Mouse (Mus musculus) intestine, postnatal 0 days (tissue): ENCODE data around the gene Dlg2. TPM values are rescaled to one million over a fixed set of nuclear protein-coding genes. Genes with fewer than 3 reads are reported as not detected.

Experiments
- ATAC-seq: fragments of 200-750 bp; cut with Nextera tagmentation; 2 replicates; pipeline ENCODE4 v1.8.0; 2017; ENCODE audit warnings: mild to moderate bottlenecking, moderate TSS enrichment, moderate library complexity
- H3K27ac ChIP-seq: fragments of 300-500 bp; sonication (generic); 2 replicates; pipeline ENCODE4 v1.5.1; 2014; ENCODE audit warnings: mild to moderate bottlenecking, low read depth, low read length, moderate library complexity
- H3K27me3 ChIP-seq: fragments of 300-500 bp; sonication (generic); replicated peaks from 2 replicates; pipeline ENCODE4 v1.6.1; 2014; ENCODE audit warnings: low read length, mixed read lengths; ENCODE audit not compliant: control insufficient read depth, insufficient read depth
- H3K36me3 ChIP-seq: fragments of 300-500 bp; sonication (generic); 2 replicates; pipeline ENCODE4 v1.6.1; 2014; ENCODE audit warnings: mild to moderate bottlenecking, moderate library complexity; ENCODE audit not compliant: control insufficient read depth, insufficient read depth
- H3K4me1 ChIP-seq: fragments of 300-500 bp; sonication (generic); replicated peaks from 2 replicates; pipeline ENCODE4 v1.6.1; 2014; ENCODE audit warnings: antibody characterized with exemption, low read length, mixed read lengths; ENCODE audit not compliant: control insufficient read depth, insufficient read depth
- H3K4me2 ChIP-seq: fragments of 300-500 bp; sonication (generic); replicated peaks from 2 replicates; pipeline ENCODE4 v1.6.1; 2014; ENCODE audit warnings: low read depth, mild to moderate bottlenecking, moderate library complexity
- H3K4me3 ChIP-seq: fragments of 300-500 bp; sonication (generic); 2 replicates; pipeline ENCODE4 v1.5.1; 2014; ENCODE audit warnings: low read depth, low read length
- H3K9ac ChIP-seq: fragments of 300-500 bp; sonication (generic); 2 replicates; pipeline ENCODE4 v1.6.1; 2014; ENCODE audit warnings: mild to moderate bottlenecking, low read depth, low read length
- H3K9me3 ChIP-seq: fragments of 300-500 bp; sonication (generic); 2 replicates; pipeline ENCODE4 v1.6.1; 2016; ENCODE audit warnings: mixed run types; ENCODE audit not compliant: control insufficient read depth
- CTCF ChIP-seq: sonication (generic); IDR thresholded peaks from 2 replicates; pipeline ENCODE4 v1.5.1; 2016; ENCODE audit warnings: low read depth, mild to moderate bottlenecking, control low read depth, antibody characterized with exemption, moderate library complexity
- WGBS: fragments of 180-500 bp; shearing (Covaris S2); extraction: QIAGEN DNeasy Blood & Tissue Kit; methylation state at CpG from one replicate; pipeline ENCODE4 v1.1.7; 2014; 5-methylcytosine and 5-hydroxymethylcytosine counted together
- polyA plus RNA-seq: library from polyadenylated mRNA; unstranded; fragments of >200 nt; fragmentation: Nextera tagmentation; extraction: Ambion mirVana; gene quantifications from 2 replicates; pipeline ENCODE4 v1.2.1, GENCODE M21; 2015

Gene Dlg2
- polyA plus RNA-seq, 1 experiment from 2014 or later = 1.1 TPM

GRCm38 (mm10) chr7:90443101-90444091, 33.1 kb upstream of the Dlg2 start:
- TF ChIP-seq CTCF = peak; percentile 70
- under 1% methylated on average over 122 of the region's 123 CpGs for WGBS
- Histone ChIP-seq H3K4me3 (peak overlapping the region; percentile 98), H3K27me3 (no peaks in the 10 kb centered on the region), H3K4me2 (peak overlapping the region; percentile 80), H3K9ac (peak overlapping the region; percentile 100), H3K4me1 (no peaks in the 10 kb centered on the region), H3K36me3 (peaks cover 7% of the 10 kb centered on the region; the same call in 1 of the 2 replicates), H3K9me3 (no peaks in the 10 kb centered on the region), H3K27ac (peak overlapping the region; percentile 99)
- ATAC-seq = peak; percentile 67

DNA sequence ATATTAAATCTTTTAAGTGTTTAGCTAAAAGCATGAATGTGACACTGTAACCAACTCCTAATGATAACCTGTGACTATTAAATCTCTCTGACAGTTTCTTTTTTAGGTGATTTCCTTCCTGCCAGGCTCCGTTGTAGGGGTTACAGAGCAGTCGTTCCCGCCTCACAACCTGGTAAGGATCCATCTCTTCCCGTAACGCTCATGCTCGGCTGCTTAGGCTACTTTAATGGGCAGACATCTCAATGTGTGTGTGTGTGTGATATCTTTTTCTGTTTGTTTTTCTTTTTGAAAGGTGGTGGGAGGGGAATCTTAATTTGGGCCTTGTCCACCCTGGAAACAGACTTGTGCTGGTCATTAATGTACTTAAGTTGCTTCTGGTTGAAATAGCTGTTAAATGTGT, 32.3 kb upstream of the Dlg2 start:
- Histone ChIP-seq H3K36me3 (peaks cover 7% of the 10 kb centered on the region; the same call in 1 of the 2 replicates), H3K4me1 (no peaks in the 10 kb centered on the region), H3K9ac (peak overlapping the region; percentile 100), H3K9me3 (no peaks in the 10 kb centered on the region), H3K27me3 (no peaks in the 10 kb centered on the region), H3K4me2 (peak overlapping the region; percentile 80), H3K4me3 (peak overlapping the region; percentile 98), H3K27ac (no peak overlapping the region)
- TF ChIP-seq CTCF = no peak
- no peak for ATAC-seq
- under 1% methylated on average over 6 of the region's 6 CpGs for WGBS

DNA sequence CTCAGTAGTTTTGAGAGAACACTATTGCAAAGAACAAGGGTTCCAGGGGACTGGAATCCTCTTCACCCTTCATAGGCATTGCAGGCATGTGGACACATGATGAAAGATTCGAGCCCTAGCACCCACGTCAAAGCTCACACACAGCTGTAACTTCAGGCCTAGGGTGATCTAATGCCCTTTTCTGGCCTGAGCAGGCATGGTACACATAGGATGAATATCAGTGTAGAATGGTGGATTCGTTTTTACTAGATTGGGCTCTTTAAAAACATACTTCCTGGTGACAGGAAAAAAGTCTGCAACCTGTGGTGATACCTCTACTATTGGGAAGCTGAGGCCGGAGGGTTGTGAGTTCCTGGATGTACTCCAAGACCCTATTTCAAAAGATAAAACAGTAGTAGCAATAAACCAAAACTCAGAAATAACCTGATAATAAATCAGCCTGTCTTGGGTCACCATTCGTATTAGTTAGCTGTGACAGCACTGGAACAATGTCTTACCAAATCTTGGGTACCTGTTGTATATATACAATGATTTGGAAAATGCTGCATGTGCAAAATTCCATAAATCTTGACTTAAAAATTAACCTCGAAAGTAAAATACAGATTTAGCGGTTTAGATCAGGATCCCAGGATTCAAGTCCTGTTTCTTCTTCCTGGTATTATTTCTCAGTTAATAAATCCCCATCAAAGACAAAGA, 20.2 kb upstream of the Dlg2 start:
- peak overlapping the region; percentile 75 for H3K4me2 ChIP-seq
- 16% methylated on average over 7 of the region's 7 CpGs for WGBS
- peak overlapping the region; percentile 70 for H3K9ac ChIP-seq
- H3K36me3 ChIP-seq = peaks cover 8% of the 10 kb centered on the region
- no peaks in the 10 kb centered on the region for H3K27me3 ChIP-seq
- no peaks in the 10 kb centered on the region for H3K9me3 ChIP-seq
- ATAC-seq = 0 out of 2 replicates have a peak, but pooled peaks have one; percentile 5
- no peak for TF ChIP-seq CTCF
- H3K27ac ChIP-seq = peak overlapping the region; percentile 73
- no peaks in the 10 kb centered on the region; the same call in 1 of the 2 replicates for H3K4me1 ChIP-seq
- H3K4me3 ChIP-seq = peak overlapping the region; percentile 72

DNA sequence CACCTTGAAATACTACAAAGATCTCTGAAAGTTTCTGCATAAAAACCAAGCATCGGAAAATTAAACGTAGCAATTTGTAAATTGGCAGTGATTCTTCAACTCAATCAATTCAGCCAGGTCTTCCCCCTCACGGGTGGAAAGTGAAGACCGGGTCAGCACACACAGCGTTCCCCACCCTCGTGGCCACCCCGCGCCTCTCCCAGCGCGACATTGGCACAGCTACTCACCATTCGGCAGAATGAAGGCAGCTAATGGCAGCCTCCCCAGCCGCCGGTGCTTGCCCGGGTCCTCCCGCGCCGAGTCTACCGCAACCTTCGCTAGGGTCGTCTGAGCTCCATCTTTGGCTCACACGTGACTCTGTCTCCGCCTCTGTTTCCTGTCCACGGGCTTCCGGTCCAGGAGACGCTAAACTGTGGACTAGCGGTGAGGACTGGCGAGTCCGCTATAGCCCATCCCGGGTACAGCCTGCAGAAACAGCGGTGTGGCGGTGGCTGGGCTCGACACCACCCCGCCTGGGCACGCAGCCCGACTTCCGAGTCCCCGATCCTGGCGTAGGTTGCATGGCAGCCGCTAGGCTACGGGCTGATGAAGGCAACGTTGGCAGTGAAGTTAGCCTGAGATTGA, 19.5 kb upstream of the Dlg2 start, which contains the start of gene Tmem126a:
TSS of gene Tmem126a (minus strand) at position 385 of the 624 bp plus-strand sequence.
- Histone ChIP-seq H3K36me3 (peaks cover 8% of the 10 kb centered on the region), H3K27ac (peak within 1 kb of the TSS; percentile 73), H3K4me1 (no peaks in the 10 kb centered on the region; the same call in 1 of the 2 replicates), H3K4me3 (peak within 1 kb of the TSS; percentile 72), H3K9ac (peak within 1 kb of the TSS; percentile 70), H3K9me3 (no peaks in the 10 kb centered on the region), H3K27me3 (no peaks in the 10 kb centered on the region), H3K4me2 (peak within 1 kb of the TSS; percentile 75)
- ATAC-seq = peak; percentile 91
- under 1% methylated on average over 41 of the region's 41 CpGs for WGBS
- peak; percentile 63 for TF ChIP-seq CTCF

DNA sequence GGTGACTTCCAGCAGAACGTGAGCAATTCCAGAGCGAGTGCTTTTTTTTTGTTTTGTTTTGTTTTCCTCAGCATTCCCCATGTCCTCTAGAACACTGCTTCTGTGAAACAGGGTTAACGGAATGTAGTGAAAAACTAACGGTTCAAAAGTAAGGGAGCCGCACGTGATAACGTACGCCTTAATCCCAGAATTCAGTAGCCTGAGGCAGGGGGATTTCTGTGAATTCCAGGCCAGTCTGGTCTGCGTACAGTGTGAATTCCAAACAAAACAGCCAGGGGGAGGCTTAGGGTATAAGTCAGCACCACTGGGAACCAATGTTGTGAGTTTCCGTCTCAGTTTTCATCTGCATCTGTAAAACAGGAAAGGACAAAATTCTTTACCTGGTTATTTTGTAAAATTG, 19.0 kb upstream of the Dlg2 start:
- Histone ChIP-seq H3K9ac (peak overlapping the region; percentile 70; the same call in 1 of the 2 replicates), H3K27ac (peak overlapping the region; percentile 73; the same call in 1 of the 2 replicates), H3K27me3 (no peaks in the 10 kb centered on the region), H3K4me2 (peak overlapping the region; percentile 75), H3K4me1 (no peaks in the 10 kb centered on the region; the same call in 1 of the 2 replicates), H3K9me3 (no peaks in the 10 kb centered on the region), H3K36me3 (peaks cover 8% of the 10 kb centered on the region), H3K4me3 (peak overlapping the region; percentile 72)
- peak; percentile 36; the same call in 1 of the 2 replicates for TF ChIP-seq CTCF
- 8% methylated on average over 10 of the region's 10 CpGs for WGBS
- peak; percentile 28 for ATAC-seq
